Mouse (Mus musculus): ENCODE results near the gene Tspan10.

Gene Tspan10

GRCm38 (mm10) chr11:120455413-120455812, 13.0 kb downstream of the Tspan10 start:
- DNase-seq (ENCODE audit: low spot score): no peak

GRCm38 (mm10) chr11:120457370-120457769, 14.9 kb downstream of the Tspan10 start:
- no peak for DNase-seq (ENCODE audit: low spot score)

- peak; percentile 85 for DNase-seq (ENCODE audit: low spot score)
Observed at GRCm38 (mm10) chr11:120457772-120458751, 15.6 kb downstream of the Tspan10 start, which contains the start of the genes Oxld1 and Ccdc137. Gene Oxld1 (minus strand): TSS chr11:120458068. Gene Ccdc137 (plus strand): TSS chr11:120458115.

- DNase-seq (ENCODE audit: low spot score): peak; percentile 32
Observed at GRCm38 (mm10) chr11:120458847-120459597, 16.6 kb downstream of the Tspan10 start.

- no peak for DNase-seq (ENCODE audit: low spot score)
Observed at GRCm38 (mm10) chr11:120463536-120463935, 21.1 kb downstream of the Tspan10 start.

- no peak for DNase-seq (ENCODE audit: low spot score)
Observed at GRCm38 (mm10) chr11:120464365-120464764, 21.9 kb downstream of the Tspan10 start.

- no peak for DNase-seq (ENCODE audit: low spot score)
Observed at GRCm38 (mm10) chr11:120465521-120465920, 23.1 kb downstream of the Tspan10 start.

GRCm38 (mm10) chr11:120467051-120467735, 24.7 kb downstream of the Tspan10 start, which contains the start of gene Arl16:
Gene Arl16 (minus strand): TSS chr11:120467607.
- DNase-seq (ENCODE audit: low spot score): peak; percentile 99

- DNase-seq (ENCODE audit: low spot score): no peak
Observed at GRCm38 (mm10) chr11:120467736-120468092, 25.3 kb downstream of the Tspan10 start.

GRCm38 (mm10) chr11:120472052-120472451, 29.6 kb downstream of the Tspan10 start:
- no peak for DNase-seq (ENCODE audit: low spot score)

- no peak for DNase-seq (ENCODE audit: low spot score)
Observed at GRCm38 (mm10) chr11:120483448-120483934, 41.0 kb downstream of the Tspan10 start.

- peak; percentile 97 for DNase-seq (ENCODE audit: low spot score)
Observed at GRCm38 (mm10) chr11:120484265-120484981, 42.0 kb downstream of the Tspan10 start, which contains the start of gene Mrpl12. Gene Mrpl12 (plus strand): TSS chr11:120484613.

GRCm38 (mm10) chr11:120485251-120485650, 42.8 kb downstream of the Tspan10 start:
- DNase-seq (ENCODE audit: low spot score): no peak

GRCm38 (mm10) chr11:120488516-120488915, 46.1 kb downstream of the Tspan10 start:
- no peak for DNase-seq (ENCODE audit: low spot score)

GRCm38 (mm10) chr11:120489054-120489761, 46.8 kb downstream of the Tspan10 start:
- peak; percentile 95 for DNase-seq (ENCODE audit: low spot score)

GRCm38 (mm10) chr11:120490291-120491046, 48.0 kb downstream of the Tspan10 start:
- no peak for DNase-seq (ENCODE audit: low spot score)

GRCm38 (mm10) chr11:120491317-120492023, 49.0 kb downstream of the Tspan10 start, which contains the start of gene Slc25a10:
Gene Slc25a10 (plus strand): TSS chr11:120491840.
- peak; percentile 94 for DNase-seq (ENCODE audit: low spot score)

GRCm38 (mm10) chr11:120492024-120492877, 49.8 kb downstream of the Tspan10 start:
- DNase-seq (ENCODE audit: low spot score): peak; percentile 42

All from retina, embryonic 14.5 days (tissue).